21 mouse cellular contexts compared by ENCODE assay signal in genomic region chr2:102176434-102176772, GRCm38 (mm10). TPM values are rescaled to one million over a fixed set of nuclear protein-coding genes. Genes with fewer than 3 reads are reported as not detected.
DNase-seq lines count a peak whose midpoint lies in the region; ATAC-seq and TF ChIP-seq lines count a peak whose summit lies in the region.
"Had no signal": no experiment of that assay in that cellular context is flagged by ENCODE, and none has a peak within 500 bp of the region (broad histone marks: within the 10 kb centered on the region; RNA-seq: fewer than 3 reads in every experiment).

No protein-coding gene starts in this region.

- DNase-seq in embryonic facial prominence, embryonic 10.5 days (ENCODE audit: low spot score) = no peak
- no peak for DNase-seq in hindbrain, embryonic 11.5 days (ENCODE audit: low spot score)
- no peak for DNase-seq in lung, postnatal 0 days (ENCODE audit: low spot score)
- no peak for DNase-seq in lung, postnatal 10 days
- DNase-seq in right cerebral cortex, postnatal 14 days = no peak
- DNase-seq: adrenal gland, adult 2 months; cerebellum, adult 9-10 months; heart, postnatal 14 days; kidney, adult 18-20 months; kidney, postnatal 4 days; lung, adult 18-20 months; retina, postnatal 1 day; right cerebral cortex, postnatal 4 days; thymus, adult 2 months had no signal

- no peaks in the 10 kb centered on the region for H3K27me3 ChIP-seq in embryonic facial prominence, embryonic 12.5 days
- no peaks in the 10 kb centered on the region for H3K27me3 ChIP-seq in embryonic facial prominence, embryonic 10.5 days (replicated peaks; ENCODE audit: low read depth, poor library complexity, severe bottlenecking)
- H3K27me3 ChIP-seq in hindbrain, embryonic 16.5 days (replicated peaks; ENCODE audit: control insufficient read depth, insufficient read depth, low read length) = no peaks in the 10 kb centered on the region
- H3K27me3 ChIP-seq in hindbrain, embryonic 11.5 days (ENCODE audit: control insufficient read depth, insufficient read depth, low read length) = no peaks in the 10 kb centered on the region
- H3K27me3 ChIP-seq in lung, postnatal 0 days (replicated peaks; ENCODE audit: insufficient read depth, low read length) = no peaks in the 10 kb centered on the region
- H3K27me3 ChIP-seq in neural tube, embryonic 15.5 days (replicated peaks) = no peaks in the 10 kb centered on the region
- H3K27me3 ChIP-seq: heart, embryonic 12.5 days; midbrain, embryonic 13.5 days had no signal

- H3K4me2 ChIP-seq in embryonic facial prominence, embryonic 12.5 days (replicated peaks) = no peak overlapping the region
- 0 out of 2 replicates have a peak overlapping the region, but pooled peaks have one; percentile 3 for H3K4me2 ChIP-seq in hindbrain, embryonic 16.5 days (ENCODE audit: low read length)
- no peak overlapping the region for H3K4me2 ChIP-seq in hindbrain, embryonic 11.5 days (replicated peaks; ENCODE audit: low read depth, low read length)
- no peak overlapping the region for H3K4me2 ChIP-seq in lung, postnatal 0 days (replicated peaks; ENCODE audit: low read depth, low read length)
- no peak overlapping the region for H3K4me2 ChIP-seq in neural tube, embryonic 15.5 days
- H3K4me2 ChIP-seq: heart, embryonic 12.5 days; liver, embryonic 11.5 days; midbrain, embryonic 13.5 days had no signal

- peak overlapping the region; percentile 38; the same call in 1 of the 2 replicates for H3K27ac ChIP-seq in embryonic facial prominence, embryonic 12.5 days
- no peak overlapping the region for H3K27ac ChIP-seq in embryonic facial prominence, embryonic 10.5 days (replicated peaks)
- no peak overlapping the region for H3K27ac ChIP-seq in hindbrain, embryonic 16.5 days (ENCODE audit: low read depth, low read length)
- no peak overlapping the region for H3K27ac ChIP-seq in hindbrain, embryonic 11.5 days (ENCODE audit: low read depth, low read length)
- H3K27ac ChIP-seq in lung, postnatal 0 days (ENCODE audit: low read length) = 0 out of 2 replicates have a peak overlapping the region, but pooled peaks have one; percentile 16
- H3K27ac ChIP-seq in neural tube, embryonic 15.5 days (replicated peaks) = 0 out of 2 replicates have a peak overlapping the region, but pooled peaks have one; percentile 20
- H3K27ac ChIP-seq: midbrain, embryonic 13.5 days had no signal

- H3K4me3 ChIP-seq in embryonic facial prominence, embryonic 12.5 days = no peak overlapping the region
- H3K4me3 ChIP-seq in embryonic facial prominence, embryonic 10.5 days = no peak overlapping the region
- H3K4me3 ChIP-seq in hindbrain, embryonic 16.5 days (ENCODE audit: low read length) = no peak overlapping the region
- H3K4me3 ChIP-seq in hindbrain, embryonic 11.5 days (ENCODE audit: low read depth, low read length) = no peak overlapping the region
- no peak overlapping the region for H3K4me3 ChIP-seq in lung, postnatal 0 days (ENCODE audit: low read depth, low read length)
- H3K4me3 ChIP-seq in neural tube, embryonic 15.5 days (replicated peaks) = no peak overlapping the region
- H3K4me3 ChIP-seq: heart, embryonic 12.5 days; midbrain, embryonic 13.5 days; myocyte had no signal

- H3K9me3 ChIP-seq in embryonic facial prominence, embryonic 12.5 days = no peaks in the 10 kb centered on the region
- H3K9me3 ChIP-seq in embryonic facial prominence, embryonic 10.5 days = no peaks in the 10 kb centered on the region
- H3K9me3 ChIP-seq in hindbrain, embryonic 16.5 days (ENCODE audit: control insufficient read depth, low read length) = no peaks in the 10 kb centered on the region
- H3K9me3 ChIP-seq in hindbrain, embryonic 11.5 days (ENCODE audit: control insufficient read depth, low read length) = no peaks in the 10 kb centered on the region
- H3K9me3 ChIP-seq in lung, postnatal 0 days (ENCODE audit: low read length) = no peaks in the 10 kb centered on the region
- H3K9me3 ChIP-seq in neural tube, embryonic 15.5 days (replicated peaks) = no peaks in the 10 kb centered on the region
- H3K9me3 ChIP-seq: heart, embryonic 12.5 days; midbrain, embryonic 13.5 days had no signal

- ATAC-seq in embryonic facial prominence, embryonic 12.5 days (ENCODE audit: insufficient number of reproducible peaks, insufficient read depth, low FRiP score, low TSS enrichment) = no peak
- no peak for ATAC-seq in hindbrain, embryonic 16.5 days
- ATAC-seq in hindbrain, embryonic 11.5 days (ENCODE audit: low FRiP score) = no peak
- ATAC-seq in lung, postnatal 0 days = no peak
- no peak for ATAC-seq in neural tube, embryonic 15.5 days (ENCODE audit: low FRiP score)
- ATAC-seq: midbrain, embryonic 13.5 days had no signal

- H3K36me3 ChIP-seq in embryonic facial prominence, embryonic 12.5 days = no peaks in the 10 kb centered on the region
- peaks cover 34% of the 10 kb centered on the region for H3K36me3 ChIP-seq in embryonic facial prominence, embryonic 10.5 days (replicated peaks)
- H3K36me3 ChIP-seq in hindbrain, embryonic 16.5 days (ENCODE audit: control insufficient read depth, insufficient read depth, low read length) = no peaks in the 10 kb centered on the region
- no peaks in the 10 kb centered on the region for H3K36me3 ChIP-seq in hindbrain, embryonic 11.5 days (ENCODE audit: control insufficient read depth, insufficient read depth, low read length)
- H3K36me3 ChIP-seq in lung, postnatal 0 days (ENCODE audit: insufficient read depth, low read length) = no peaks in the 10 kb centered on the region
- no peaks in the 10 kb centered on the region for H3K36me3 ChIP-seq in neural tube, embryonic 15.5 days
- H3K36me3 ChIP-seq: heart, embryonic 12.5 days had no signal

- no peak overlapping the region for H3K9ac ChIP-seq in embryonic facial prominence, embryonic 12.5 days
- H3K9ac ChIP-seq in hindbrain, embryonic 16.5 days (ENCODE audit: low read depth, low read length) = no peak overlapping the region
- H3K9ac ChIP-seq in hindbrain, embryonic 11.5 days (ENCODE audit: low read depth, low read length) = no peak overlapping the region
- no peak overlapping the region for H3K9ac ChIP-seq in lung, postnatal 0 days (replicated peaks; ENCODE audit: low read depth)
- H3K9ac ChIP-seq in neural tube, embryonic 15.5 days (replicated peaks) = no peak overlapping the region
- H3K9ac ChIP-seq: heart, embryonic 12.5 days; midbrain, embryonic 13.5 days had no signal

- WGBS in embryonic facial prominence, embryonic 12.5 days = 82% methylated on average over 5 of the region's 5 CpGs
- WGBS in embryonic facial prominence, embryonic 10.5 days = 86% methylated on average over 5 of the region's 5 CpGs
- WGBS in hindbrain, embryonic 16.5 days = 60% methylated on average over 5 of the region's 5 CpGs
- WGBS in hindbrain, embryonic 11.5 days = 92% methylated on average over 5 of the region's 5 CpGs
- WGBS in lung, postnatal 0 days = 59% methylated on average over 5 of the region's 5 CpGs
- WGBS in neural tube, embryonic 15.5 days = 37% methylated on average over 5 of the region's 5 CpGs

- H3K4me1 ChIP-seq in embryonic facial prominence, embryonic 12.5 days = peaks cover under 1% of the 10 kb centered on the region; the same call in 1 of the 2 replicates
- 0 out of 2 replicates have a peak, but pooled peaks cover under 1% of the 10 kb centered on the region for H3K4me1 ChIP-seq in embryonic facial prominence, embryonic 10.5 days
- peaks cover 3% of the 10 kb centered on the region for H3K4me1 ChIP-seq in hindbrain, embryonic 16.5 days (ENCODE audit: control insufficient read depth, insufficient read depth, low read depth, low read length)
- H3K4me1 ChIP-seq in hindbrain, embryonic 11.5 days (replicated peaks; ENCODE audit: control insufficient read depth, insufficient read depth, low read length) = no peaks in the 10 kb centered on the region
- 0 out of 2 replicates have a peak, but pooled peaks cover 8% of the 10 kb centered on the region for H3K4me1 ChIP-seq in lung, postnatal 0 days (ENCODE audit: insufficient read depth, low read depth, low read length)
- H3K4me1 ChIP-seq in neural tube, embryonic 15.5 days = peaks cover 13% of the 10 kb centered on the region

- no peak for TF ChIP-seq CTCF in lung, postnatal 0 days (IDR thresholded peaks at IDR 0.05)

- no peak for TF ChIP-seq EP300 in lung, postnatal 0 days (IDR thresholded peaks at IDR 0.05)

RNA-seq across cellular contexts. Expression of gene Ldlrad3, which starts 9.8 kb away (rescaled TPM):
- 55.2 and 55.7 TPM in 2 replicates for polyA plus RNA-seq in embryonic facial prominence, embryonic 12.5 days (2016; fragmentation: Nextera tagmentation; extraction: Ambion mirVana)
- 56.0 and 56.5 TPM in 2 replicates for polyA plus RNA-seq in embryonic facial prominence, embryonic 10.5 days (2016; fragmentation: Nextera tagmentation; extraction: Ambion mirVana)
- 24.6 and 30.3 TPM in 2 replicates for polyA plus RNA-seq in hindbrain, embryonic 16.5 days (2015; fragmentation: Nextera tagmentation; extraction: Ambion mirVana)
- polyA plus RNA-seq in hindbrain, embryonic 11.5 days (2014; fragmentation: Nextera tagmentation; extraction: Ambion mirVana) = 48.7 and 50.9 TPM in 2 replicates
- 14.6 and 16.3 TPM in 2 replicates for polyA plus RNA-seq in lung, postnatal 0 days (2015; fragmentation: Nextera tagmentation; extraction: Ambion mirVana)
- polyA plus RNA-seq in neural tube, embryonic 15.5 days (2015; fragmentation: Nextera tagmentation; extraction: Ambion mirVana) = 30.7 and 32.6 TPM in 2 replicates

Comparison
In these comparisons a context has a peak if more than half of its experiments do, and no peak if none do; other contexts are left out.
1. H3K27ac ChIP-seq: peak in embryonic facial prominence, embryonic 12.5 days (single experiment), lung, postnatal 0 days (single experiment) and neural tube, embryonic 15.5 days (single experiment); none in embryonic facial prominence, embryonic 10.5 days (single experiment), hindbrain, embryonic 16.5 days (single experiment) and hindbrain, embryonic 11.5 days (single experiment).